Mouse (Mus musculus) left cerebral cortex, postnatal 36 days (tissue): ENCODE measurements around the gene Art3. TPM values are rescaled to one million over a fixed set of nuclear protein-coding genes. Genes with fewer than 3 reads are reported as not detected.

ENCODE experiments used
- DNase-seq, 2 experiments: peaks; one replicate each; pipeline ENCODE4 v3.0.0; 2021 to 2022; ENCODE audit warnings: low spot score in 2 of 2, mixed read lengths in 1 of 2
- intact Hi-C: fragments of 180-260 bp; cut with DNase I; formaldehyde crosslinking; loops from one replicate; pipeline ENCODE4 v1.15.1; 2025
- total RNA-seq, 2 experiments: library from RNA; stranded (reverse); gene quantifications; 2 replicates each; pipeline ENCODE4 v1.2.3; 2021

Gene Art3
- total RNA-seq: 1 to 10 TPM; 3.6 to 5.9 TPM

DNA sequence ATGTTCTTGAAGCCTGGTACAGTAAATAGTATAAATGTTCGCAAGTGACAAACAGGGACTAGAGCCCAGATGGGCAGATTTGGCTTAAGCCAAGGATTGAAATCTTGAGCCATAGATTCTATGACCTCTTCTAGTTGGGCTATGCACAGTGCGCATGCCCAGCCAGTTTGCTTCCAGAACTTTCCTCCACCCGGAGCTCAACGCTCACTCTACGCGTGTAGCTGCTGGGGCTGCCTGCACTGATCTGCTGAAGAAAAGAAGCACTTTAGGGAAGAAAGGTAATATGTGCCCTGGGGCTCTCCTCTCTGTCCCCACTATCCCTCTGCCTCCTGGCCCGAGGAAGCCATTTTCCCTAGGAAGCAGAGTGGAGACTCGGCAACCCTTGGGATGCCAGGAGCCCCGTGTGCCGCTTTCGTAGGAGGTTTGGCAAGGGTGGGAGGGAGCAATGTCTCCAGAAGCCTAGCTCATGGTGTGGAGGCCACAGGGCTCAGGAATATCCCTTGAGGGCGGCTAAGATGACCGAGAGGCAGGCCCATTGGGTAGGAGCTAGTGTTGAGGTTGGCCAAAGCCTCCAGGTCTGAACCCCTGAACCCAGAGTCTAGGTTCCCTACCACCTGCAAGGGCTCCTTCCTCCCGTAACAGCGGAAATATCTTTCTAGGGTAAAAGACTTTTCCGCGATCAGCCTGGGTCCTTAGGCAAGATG, at the start of gene Art3:
TSS of gene Art3 (plus strand) at position 193 of the 704 bp plus-strand sequence.
- DNase-seq: no peak
- intact Hi-C loops: no loop called here

DNA sequence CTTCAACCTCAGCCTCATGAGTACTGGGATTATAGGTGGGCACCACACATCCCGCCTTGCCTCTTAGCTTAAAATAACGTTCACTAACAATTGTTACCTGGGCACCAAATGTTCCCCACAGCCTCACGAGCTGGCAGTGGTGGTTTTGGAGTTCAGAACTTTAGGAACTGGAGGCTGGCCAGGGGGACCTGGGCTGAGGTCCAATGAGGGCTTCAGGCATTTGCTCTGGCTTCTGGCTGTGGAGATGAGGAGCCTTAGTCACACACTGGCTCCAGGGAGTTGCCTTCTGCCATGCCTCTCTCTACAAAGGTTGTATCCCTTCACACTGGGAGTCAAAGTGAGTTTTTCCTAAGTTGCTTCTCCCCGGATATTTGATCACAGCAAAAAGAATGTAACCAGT, 49.1 kb upstream of the Art3 start:
- DNase-seq: no peak

DNA sequence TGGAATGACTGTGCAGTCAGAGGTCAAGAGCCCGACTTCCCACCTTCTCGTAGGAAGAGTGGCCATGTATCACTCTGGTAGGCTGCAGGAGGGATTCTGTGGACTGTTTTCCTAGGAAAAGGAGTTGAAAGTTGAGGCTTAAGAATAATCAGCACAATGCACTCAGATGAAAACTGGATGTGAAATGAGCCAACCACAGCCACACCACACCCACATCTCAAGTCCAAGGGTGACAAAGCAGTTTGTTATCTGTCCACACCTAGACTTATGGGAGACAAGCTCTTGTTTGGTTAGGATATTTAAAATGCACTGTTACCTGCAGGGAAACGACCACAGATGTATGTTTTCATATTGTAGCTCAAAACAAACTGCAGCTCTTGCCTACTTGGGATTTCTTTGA, 48.5 kb upstream of the Art3 start:
- DNase-seq: no peak
- intact Hi-C loops: no loop called here

More for the DNA sequence above, 49.1 kb upstream of the Art3 start:
- intact Hi-C loops: no loop called here

DNA sequence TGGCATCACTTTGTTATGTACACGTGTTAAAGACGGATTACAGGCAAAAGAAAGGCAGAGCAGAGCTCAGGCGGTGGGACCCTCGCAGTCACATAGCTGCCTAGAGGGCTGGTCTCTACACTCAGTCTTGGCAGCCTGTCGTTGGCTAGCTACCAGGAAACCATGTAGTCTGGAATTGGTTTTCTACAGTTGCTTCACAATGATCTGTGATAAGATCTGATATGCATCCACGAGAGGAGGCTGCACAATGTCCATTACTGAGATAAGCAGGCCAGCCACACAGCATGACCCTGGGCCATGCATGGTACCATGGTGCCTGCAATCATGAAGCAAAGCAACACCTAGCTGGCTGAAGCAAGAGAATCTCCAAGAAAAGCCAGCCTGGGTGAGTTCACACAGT, 43.8 kb upstream of the Art3 start:
- no peak for DNase-seq
- intact Hi-C loops: no loop called here

DNA sequence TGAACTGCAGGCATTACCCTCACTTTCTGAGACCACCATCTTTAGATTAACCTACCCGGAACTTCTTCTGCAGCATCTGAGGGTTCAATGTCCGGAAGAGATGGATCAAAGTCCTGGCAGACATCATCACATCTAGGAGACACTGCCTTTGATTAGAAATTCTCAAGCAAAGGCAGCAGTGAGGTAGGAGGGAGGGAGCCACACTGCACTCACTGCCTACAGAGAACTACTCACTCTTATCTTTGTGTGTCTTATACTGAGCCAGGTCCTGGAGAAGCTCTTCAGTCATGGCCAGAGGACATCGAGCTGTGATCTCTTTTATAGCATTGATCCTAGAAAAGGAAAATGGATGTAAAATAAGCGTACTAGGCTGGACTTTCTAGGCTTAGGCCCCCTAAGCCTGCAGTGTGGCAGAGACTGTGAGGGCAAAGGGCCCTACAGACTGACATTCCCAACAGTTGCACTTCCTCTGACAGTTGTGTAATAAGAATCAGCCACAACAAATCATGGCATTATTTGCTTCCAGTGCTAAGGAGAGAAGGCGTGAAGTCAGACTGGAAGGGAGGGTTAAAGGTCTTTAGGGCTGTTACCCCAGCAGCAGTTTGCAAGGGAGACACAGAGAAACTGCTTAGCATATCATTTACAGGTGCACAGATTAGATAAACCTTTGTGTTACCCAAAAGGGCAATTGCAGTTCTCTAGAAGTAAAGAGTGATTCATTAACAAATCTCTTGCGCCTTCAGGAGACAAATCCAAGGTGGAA, 39.8 kb upstream of the Art3 start:
- intact Hi-C loops: no loop called here
- no peak for DNase-seq

DNA sequence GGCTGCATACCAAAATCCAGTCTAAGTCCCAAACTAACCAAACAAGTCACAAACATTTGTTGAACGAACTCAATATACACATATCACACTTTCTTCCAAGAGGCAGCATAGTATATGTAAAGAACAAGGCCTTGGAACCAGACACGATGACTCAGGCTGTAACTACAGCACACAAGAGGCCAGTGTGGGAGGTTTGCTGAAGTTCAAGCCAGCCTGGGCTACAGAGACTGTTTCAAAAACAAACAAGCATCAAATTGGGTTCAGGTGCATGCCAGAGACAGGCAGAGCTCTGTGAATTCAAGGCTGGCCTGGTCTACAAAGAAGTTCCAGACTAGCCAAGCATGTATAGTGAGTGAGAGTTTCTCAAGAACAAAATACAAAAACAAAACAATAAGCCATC, 37.1 kb upstream of the Art3 start:
- no peak for DNase-seq

DNA sequence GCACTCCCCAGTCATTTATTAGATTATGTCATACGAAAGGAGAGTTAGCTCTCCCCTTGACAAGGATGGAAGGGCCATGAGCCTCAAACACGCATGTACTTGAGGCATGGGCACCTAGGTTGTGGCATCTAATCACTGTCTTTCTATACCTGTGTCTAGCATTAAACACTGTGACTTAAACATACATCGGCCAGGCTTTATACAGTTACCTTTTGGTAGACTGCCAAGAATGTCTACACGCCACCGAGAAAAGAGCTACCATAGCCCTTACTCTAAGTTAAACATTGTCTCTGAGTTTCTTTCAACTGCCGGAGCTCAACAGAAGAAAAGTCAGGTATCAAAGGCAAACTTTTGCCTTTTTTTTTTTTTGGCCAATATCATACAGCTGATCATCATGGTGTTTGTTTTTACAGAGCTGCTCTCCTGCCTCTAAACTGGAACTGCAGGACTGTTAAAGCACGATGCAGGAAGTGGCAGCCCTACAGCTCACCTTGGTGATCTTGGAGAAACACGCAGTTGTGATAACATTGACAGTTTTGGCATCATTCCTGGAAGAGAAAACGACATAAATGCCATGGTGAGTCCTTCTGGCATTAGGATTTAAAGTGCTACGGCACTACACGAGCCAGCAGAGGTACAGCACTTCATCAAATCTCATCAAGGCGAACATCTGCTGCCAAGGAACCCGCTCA, 29.3 kb upstream of the Art3 start:
- DNase-seq: no peak
- intact Hi-C loops: no loop called here

More for the DNA sequence above, 37.1 kb upstream of the Art3 start:
- intact Hi-C loops: no loop called here

DNA sequence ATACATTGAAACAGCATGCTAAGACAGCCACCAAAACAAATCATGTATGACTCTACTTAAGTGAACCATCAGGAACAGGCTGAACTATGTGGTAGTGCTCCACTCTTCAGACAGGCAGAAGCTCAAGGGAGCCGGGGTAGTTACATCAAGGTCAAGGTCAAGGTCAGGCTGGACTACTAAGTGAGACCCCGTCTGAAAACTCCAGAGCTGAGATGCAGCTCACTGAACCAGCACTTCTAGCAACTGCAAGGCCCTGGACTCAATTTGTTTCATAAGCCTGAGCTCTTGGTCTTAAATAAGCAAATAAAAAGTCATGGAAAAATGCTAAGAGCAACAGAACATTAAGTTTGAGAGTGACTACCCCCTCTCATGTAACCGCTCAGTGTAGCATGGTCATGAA, 27.3 kb upstream of the Art3 start:
- intact Hi-C loops: no loop called here
- DNase-seq: no peak

DNA sequence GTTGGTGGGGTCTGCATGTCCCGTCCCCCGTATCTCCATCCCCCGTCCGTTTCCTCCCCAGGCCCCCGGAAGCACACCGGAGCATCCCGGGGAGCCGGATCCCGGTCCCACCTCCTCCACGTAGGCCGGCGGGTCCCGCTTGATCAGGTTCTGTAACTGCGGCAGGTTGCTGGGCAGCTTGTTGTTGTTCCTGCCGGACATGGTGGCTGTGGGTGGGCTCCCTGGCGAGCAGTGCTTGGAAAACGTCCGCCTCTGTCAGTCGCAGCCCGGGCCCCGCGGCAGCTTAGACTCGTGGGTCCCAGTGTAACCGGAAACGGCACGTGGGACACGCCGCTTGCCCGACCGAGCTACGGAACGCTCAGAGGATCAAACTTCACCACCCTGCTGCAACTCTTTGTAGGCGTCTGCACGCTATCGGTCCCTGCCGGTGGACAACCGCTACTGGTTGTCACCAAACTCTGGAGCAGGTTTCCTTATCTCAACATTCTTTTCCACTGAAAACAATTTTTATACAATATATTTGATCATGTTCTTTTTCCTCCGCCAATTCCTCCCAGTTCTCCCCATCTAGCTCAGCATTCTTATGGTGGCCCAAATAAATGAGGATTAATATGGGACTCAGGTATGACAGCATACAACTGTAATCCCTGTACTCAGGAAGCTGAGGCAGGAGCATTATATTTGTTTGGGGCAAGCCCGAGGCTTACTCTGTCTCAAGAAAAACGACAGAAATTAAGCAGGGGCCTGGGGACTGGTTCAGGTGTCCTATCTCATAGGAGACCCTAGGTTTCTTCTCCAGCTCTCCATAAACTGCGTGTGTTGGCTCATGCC, 21.7 kb upstream of the Art3 start, which contains the start of gene Sdad1:
TSS of gene Sdad1 (minus strand) at position 799 of the 831 bp plus-strand sequence.
- peak; percentile 95 to 98 for DNase-seq
- intact Hi-C loops: no loop called here

DNA sequence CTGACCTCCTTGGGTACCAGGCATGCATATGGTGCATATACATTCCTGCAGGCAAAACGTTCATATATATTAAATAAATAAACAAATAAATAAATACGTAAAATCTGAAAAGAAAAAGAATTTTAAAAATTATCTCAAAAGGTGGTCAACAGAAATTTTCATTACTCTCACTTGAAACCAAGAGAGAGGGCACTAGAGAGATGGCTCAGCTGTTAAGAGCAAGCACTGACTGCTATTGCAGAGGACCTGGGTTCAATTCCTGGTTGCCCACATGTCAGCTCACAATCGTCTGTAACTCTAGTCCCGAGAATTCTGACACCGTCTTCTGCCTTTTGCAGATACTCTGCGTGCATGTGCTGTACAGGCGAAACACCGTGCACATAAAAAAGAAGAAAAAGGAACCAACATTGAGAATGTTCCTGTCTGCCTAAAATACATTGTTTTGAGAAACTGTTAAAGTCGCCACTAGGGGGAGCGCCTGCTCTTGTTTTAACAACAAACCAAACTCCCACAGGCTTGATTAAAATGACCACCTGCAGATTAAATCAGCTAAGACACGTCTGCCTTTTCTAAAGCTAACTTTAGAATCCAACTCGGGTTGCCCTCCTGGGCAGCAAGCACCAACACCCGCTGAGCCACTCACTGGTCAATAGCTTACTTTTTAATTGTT, 19.4 kb upstream of the Art3 start:
- intact Hi-C loops: loop anchor here (1.0 kb wide), 1 partner anchor 69 kb away; no protein-coding TSS in a partner anchor
- peak; percentile 60 to 85 for DNase-seq

DNA sequence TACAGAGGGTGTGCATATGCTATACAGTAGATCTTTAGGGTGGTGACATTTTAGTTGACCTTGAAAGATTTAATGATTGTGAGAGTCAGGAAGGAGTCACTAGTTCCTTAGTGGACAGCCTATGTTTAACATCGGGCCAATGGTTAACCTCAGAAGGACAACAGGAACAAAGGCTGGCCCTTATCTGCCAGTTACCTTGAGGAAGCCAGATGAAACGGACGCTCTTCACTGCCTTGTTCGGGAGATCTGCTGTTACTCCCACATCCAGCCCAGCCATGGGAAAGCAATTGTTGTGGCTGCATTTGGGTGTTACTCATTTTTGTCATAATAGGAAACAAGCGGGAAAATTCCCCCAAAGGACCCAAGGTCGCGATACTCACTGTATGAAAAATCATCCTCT, 17.9 kb upstream of the Art3 start:
- no peak for DNase-seq
- intact Hi-C loops: no loop called here

DNA sequence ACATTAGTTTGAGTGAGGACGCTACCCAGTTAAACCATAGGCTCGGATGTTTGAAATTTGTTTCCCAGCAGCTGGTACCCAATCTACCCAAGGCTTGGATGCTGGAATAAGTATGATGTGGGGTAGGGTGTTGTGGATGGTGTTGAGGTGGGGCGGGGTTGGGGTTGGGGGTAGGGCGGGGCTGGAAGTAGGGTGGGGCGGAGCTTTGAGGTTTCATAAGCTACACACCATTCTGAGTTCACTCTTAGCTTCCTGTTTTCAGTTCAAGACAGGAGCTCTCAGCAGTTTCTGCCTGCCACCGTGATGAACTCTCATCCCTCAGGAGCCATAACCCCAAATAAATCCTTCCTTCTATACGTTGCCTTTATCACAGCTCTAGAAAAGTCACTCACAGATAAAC, 13.5 kb upstream of the Art3 start:
- DNase-seq: no peak
- intact Hi-C loops: no loop called here

DNA sequence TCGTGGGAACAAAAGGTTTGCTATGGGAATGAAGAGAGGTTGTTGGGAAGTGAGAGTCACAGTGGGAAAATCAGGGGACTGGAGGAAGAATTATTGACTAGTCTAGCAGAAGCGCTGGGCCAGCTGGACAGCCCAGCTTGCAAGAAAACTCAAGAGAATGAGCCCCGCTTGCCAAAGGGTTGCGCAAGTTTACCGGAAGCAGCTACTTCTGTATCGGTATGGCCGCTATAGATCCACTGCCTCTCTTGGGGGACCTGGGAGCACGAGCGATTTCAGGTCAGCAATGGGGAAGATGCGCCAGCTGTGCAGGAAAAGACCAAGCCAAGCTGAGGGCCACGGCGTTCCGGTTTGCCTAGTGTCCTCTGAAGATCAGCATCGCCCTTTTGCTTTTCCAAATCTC, 13.0 kb upstream of the Art3 start:
- no peak for DNase-seq
- intact Hi-C loops: no loop called here

DNA sequence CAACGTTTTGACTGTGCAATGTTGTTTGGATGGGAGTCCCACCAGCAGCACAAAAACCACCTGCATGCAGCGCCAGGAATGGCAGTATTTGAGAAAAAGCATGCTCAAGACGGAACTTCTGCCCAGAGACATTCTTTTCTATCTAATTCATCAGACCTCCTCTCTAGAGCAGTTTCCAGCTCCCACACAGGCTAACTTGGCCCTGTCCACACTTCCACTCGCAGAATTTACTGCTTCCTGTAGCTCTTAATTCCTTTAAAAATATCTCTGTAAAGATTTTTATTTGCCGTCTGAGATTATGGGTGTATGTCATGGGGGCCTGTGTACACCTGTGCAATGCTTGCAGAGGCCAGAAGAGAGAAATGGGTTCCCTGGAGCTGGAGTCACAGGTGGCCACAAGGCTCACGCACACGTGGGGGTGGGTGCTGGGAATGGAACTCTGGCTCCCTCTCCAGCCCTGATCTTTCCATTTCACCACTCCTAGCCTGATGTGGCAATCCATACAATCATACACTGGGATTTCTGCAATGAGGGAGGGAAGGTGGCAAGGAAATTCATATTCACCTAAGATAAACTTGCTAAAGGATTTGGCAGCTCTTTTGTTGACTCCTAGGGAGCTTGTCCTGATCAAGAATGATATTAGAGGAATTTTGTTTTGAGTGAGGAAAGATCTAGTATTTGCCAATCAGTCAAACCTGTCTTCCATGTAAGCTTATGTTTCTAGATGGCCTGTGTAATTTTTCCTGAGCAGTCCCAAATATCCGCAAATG, 9.8 kb upstream of the Art3 start:
- DNase-seq: no peak
- intact Hi-C loops: no loop called here

DNA sequence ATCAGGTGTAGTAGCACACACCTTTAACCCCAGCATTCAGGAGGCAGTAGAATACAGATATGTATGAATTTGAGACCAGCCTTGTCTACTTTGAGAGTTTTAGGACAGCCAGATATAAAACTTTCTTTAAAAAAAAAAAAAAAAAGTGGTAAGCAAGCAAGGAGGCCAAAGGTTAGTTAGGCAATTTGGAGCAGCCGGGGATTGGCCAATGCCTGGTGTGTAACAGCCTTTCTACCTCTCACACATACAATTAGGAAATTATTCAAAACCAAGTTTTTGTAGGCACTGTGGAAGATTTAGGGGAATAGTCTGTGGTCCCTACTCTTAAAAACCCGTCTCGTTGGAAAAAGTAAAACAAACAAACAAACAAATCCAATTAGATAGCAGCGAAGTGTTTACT, 9.0 kb upstream of the Art3 start:
- DNase-seq: no peak
- intact Hi-C loops: no loop called here

DNA sequence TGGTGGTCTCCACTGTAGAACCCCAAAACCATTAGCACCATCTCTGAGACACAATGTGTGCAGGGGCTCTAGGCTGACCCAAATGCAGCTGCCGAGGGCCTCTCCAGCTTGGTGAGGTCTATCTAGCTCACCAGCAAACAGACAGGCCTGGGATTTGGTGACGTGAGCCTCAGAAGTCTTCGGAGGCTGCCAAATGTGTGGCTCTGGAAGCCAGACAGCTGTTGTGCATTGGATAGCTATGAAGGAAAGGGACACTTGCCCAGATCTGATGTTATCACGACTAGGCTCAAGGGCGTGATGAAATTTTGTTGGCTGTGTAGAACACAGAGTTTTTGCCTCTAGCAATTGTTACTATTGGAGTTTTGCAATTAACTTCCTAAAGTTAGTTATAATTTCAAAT, 8.4 kb upstream of the Art3 start:
- no peak for DNase-seq
- intact Hi-C loops: no loop called here

DNA sequence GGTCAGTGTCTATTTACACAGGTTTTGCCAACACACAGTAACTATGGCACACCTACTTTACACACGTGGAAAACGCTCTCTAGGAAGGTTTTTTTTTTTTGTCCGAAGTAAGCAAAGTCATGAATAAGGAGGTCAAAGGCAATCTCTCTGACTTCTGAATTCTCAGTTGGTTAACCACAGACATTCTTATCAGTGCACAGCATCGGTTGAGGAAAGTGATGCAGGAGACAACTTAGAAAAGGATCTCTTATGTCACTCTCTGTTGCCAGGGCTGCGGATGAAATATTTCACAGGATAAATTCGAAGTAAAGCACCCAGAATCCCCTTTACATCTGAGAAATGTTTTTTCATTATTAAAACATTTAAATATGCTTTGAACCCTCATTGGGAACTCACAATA, 4.3 kb upstream of the Art3 start:
- DNase-seq: no peak
- intact Hi-C loops: no loop called here

DNA sequence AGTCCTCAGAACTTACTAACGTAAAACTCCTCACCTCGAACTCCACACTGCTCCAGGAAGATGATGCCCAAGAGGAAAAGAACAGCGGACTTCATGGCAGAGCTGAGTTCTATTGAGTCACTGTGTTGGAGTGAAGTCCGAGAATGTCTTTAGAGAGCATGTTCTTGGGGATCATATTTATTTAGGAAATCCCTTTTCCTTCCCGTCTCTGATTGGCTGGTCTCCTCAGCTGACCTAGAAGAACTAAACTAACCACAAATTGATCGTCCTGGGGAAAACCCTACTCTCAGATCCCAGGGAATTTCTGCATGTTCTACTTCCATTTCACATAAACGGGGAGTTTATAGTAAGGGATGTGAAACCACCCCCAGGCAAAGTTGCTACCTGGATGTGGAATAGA, 3.7 kb upstream of the Art3 start, which contains the start of gene Cxcl9:
TSS of gene Cxcl9 (minus strand) at position 151 of the 400 bp plus-strand sequence.
- intact Hi-C loops: no loop called here
- no peak for DNase-seq
